Mouse (Mus musculus) thymus, postnatal 0 days (tissue): Measurements from ENCODE around the gene Kcnh8. TPM values are rescaled to one million over a fixed set of nuclear protein-coding genes. Genes with fewer than 3 reads are reported as not detected.

Experiments
- DNase-seq: peaks from one replicate; pipeline ENCODE4 v3.0.0-alpha.2; 2015; ENCODE audit warnings: low spot score
- polyA plus RNA-seq: library from polyadenylated mRNA; unstranded; fragments of >200 nt; fragmentation: Nextera tagmentation; extraction: Ambion mirVana; gene quantifications from 2 replicates; pipeline ENCODE4 v1.2.1, GENCODE M21; 2015

Gene Kcnh8
- polyA plus RNA-seq, result 0.04 and 0.12 TPM in 2 replicates

- peak; percentile 16 for DNase-seq
These were observed at the start of gene Kcnh8 for GRCm38 (mm10) chr17:52602093-52602780. Gene Kcnh8, plus strand, starts transcription at chr17:52602709.

GRCm38 (mm10) chr17:52559961-52560720 is 42.4 kb upstream of the Kcnh8 start:
- DNase-seq, result peak; percentile 85

GRCm38 (mm10) chr17:52565467-52566155 is 36.9 kb upstream of the Kcnh8 start:
- peak; percentile 24 for DNase-seq

GRCm38 (mm10) chr17:52569584-52570270 is 32.8 kb upstream of the Kcnh8 start:
- DNase-seq, result peak; percentile 64

- no peak for DNase-seq
These were observed 30.3 kb upstream of the Kcnh8 start for GRCm38 (mm10) chr17:52572229-52572628.

- DNase-seq, result peak; percentile 68
These were observed 10.9 kb upstream of the Kcnh8 start for GRCm38 (mm10) chr17:52591503-52592194.

GRCm38 (mm10) chr17:52599141-52599540 is 3.4 kb upstream of the Kcnh8 start:
- DNase-seq, result no peak

GRCm38 (mm10) chr17:52600882-52601371 is 1.6 kb upstream of the Kcnh8 start:
- peak; percentile 58 for DNase-seq

- DNase-seq, result no peak
These were observed 267 bp downstream of the Kcnh8 start for GRCm38 (mm10) chr17:52602781-52603170.

- no peak for DNase-seq
These were observed 902 bp downstream of the Kcnh8 start for GRCm38 (mm10) chr17:52603411-52603810.

GRCm38 (mm10) chr17:52611382-52611781 is 8.9 kb downstream of the Kcnh8 start:
- DNase-seq, result no peak

- peak; percentile 13 for DNase-seq
These were observed 46.7 kb downstream of the Kcnh8 start for GRCm38 (mm10) chr17:52649186-52649585.

- no peak for DNase-seq
These were observed 89.5 kb downstream of the Kcnh8 start for GRCm38 (mm10) chr17:52691988-52692387.

- DNase-seq, result no peak
These were observed 99.4 kb downstream of the Kcnh8 start for GRCm38 (mm10) chr17:52701944-52702343.

GRCm38 (mm10) chr17:52712319-52712718 is 109.8 kb downstream of the Kcnh8 start:
- DNase-seq, result no peak

- no peak for DNase-seq
These were observed 119.7 kb downstream of the Kcnh8 start for GRCm38 (mm10) chr17:52722214-52722613.

GRCm38 (mm10) chr17:52728806-52729205 is 126.3 kb downstream of the Kcnh8 start:
- no peak for DNase-seq

GRCm38 (mm10) chr17:52738436-52738835 is 135.9 kb downstream of the Kcnh8 start:
- no peak for DNase-seq

- DNase-seq, result no peak
These were observed 185.6 kb downstream of the Kcnh8 start for GRCm38 (mm10) chr17:52788151-52788550.

GRCm38 (mm10) chr17:52804463-52804862 is 202.0 kb downstream of the Kcnh8 start:
- DNase-seq, result no peak

GRCm38 (mm10) chr17:52810773-52811172 is 208.3 kb downstream of the Kcnh8 start:
- no peak for DNase-seq
